Mouse (Mus musculus) adipocyte (in vitro differentiated cells): ENCODE measurements around the gene Btrc.

Experiments used
- DNase-seq: peaks from one replicate; pipeline ENCODE4 v3.0.0-alpha.2; 2016; ENCODE audit warnings: low spot score

Gene Btrc

DNA sequence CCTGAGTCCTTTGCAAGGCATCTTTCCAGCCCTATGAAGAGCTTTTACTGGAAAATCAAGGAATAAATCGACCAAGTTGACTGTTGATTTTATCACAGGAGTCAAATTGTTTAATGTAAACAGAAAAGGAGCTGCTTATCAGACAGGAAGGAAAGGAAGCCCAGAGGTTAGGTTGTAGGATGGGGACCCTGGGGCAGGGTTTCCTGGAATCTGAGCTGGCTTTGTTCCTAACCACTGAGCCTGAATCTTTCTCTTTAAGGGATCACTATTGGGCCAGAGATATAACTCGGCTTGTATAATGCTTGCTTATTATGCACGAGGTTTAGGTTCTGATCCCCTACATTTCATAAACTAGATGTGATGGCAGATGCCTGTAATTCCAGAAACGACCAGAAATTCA is 64.6 kb downstream of the Btrc start:
- no peak for DNase-seq

DNA sequence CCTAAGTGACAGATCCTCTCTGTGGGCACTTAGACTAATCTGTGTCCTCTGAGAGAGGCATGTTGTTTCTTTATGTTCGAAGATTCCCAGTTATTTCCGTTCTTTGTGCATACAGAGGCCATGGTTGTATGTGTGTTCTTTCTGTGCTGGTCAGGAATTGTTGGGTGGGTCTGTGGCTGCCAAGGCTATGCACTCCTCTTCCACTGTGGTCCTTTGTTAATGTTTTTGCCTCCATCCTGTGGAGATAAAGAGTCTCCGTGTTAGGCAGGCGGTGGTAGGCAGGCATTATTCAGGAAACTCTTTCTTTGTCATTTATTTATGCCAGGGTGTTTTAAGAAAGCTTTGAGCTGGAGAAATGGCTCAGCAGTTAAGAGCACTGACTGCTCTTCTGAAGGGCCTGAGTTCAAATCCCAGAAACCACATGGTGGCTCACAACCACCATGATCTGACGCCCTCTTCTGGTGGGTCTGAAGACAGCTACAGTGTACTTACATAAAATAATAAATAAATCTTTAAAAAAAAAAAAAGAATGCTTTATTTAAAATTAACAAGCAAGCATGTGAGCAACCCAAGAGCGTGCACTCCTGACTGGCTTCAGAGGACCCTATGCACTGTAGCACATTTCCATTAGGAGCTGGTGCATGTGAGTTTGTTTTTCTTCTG is 67.6 kb downstream of the Btrc start:
- no peak for DNase-seq

DNA sequence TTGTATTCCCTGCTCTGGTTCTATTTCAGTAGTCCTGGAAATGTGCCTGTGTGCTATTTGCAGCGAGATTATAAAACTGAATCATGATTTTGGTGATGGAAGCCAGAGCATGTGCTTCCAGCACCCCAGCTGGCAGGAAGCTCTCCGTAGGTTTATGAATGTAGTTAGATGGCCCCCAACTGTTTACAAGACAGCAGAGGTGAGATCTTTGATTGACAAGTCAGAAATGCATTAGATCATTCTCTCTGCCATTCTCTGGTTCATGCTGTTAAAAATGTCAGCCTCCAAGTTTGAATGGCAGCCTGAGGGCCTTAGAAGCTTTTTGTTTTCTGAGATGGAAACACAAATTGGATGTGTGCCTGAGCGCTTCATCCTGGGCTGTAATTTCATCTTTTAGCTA is 68.8 kb downstream of the Btrc start:
- DNase-seq = no peak

DNA sequence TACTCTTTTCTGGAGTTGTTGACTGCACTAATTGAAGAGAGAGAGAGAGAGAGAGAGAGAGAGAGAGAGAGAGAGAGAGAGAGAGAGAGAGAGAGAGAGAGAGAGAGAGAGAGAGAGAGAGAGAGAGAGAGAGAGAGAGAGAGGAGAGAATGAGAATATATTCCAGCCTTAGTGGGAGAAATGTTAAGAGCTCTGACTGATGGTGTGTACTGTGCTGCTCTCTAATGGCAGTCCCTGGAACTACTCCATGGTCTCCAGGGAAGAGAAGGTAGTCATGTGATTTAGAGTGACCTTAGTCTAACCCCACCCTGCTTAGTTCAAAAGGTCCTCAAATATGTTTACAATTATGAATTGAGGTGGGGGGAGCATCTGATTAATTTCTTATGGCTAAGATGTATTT is 72.5 kb downstream of the Btrc start:
- peak; percentile 90 for DNase-seq

DNA sequence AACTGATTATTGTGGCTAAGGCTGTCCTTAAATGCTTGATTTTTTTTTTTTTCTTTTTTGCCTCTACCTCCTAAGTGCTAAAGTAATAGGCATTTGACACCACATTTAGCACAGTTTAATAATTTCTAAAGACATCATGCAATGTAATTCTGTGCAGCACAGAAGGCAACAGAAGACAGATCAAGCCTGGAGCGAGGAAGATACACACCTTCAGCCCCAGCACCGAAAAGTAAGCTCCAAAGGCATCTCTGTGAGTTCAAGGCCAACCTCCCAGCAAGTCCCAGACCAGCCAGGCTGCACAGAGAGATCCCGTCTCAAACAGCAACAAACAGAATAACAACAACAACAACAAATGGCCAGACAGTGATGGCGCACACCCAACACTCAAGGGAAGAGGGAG is 73.6 kb downstream of the Btrc start:
- DNase-seq = no peak

DNA sequence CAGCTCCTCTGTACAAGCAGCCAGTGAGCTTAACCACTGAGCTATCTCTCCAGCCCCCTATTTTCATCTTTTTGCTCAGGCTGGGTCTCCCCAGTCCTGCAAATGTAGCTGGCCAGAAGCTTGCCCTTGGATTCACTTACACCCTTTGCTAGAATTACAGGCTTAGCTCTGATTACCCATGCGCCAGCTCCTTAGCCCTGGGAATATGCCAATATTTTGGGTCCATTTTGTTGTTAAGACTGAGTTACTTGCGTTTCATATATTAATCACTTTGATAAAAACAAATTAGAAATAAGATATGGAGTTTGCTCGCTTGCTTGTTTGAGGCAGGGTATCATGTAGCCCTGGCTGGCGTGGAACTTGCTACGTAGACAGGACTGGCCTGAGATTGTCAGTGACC is 74.7 kb downstream of the Btrc start:
- no peak for DNase-seq

DNA sequence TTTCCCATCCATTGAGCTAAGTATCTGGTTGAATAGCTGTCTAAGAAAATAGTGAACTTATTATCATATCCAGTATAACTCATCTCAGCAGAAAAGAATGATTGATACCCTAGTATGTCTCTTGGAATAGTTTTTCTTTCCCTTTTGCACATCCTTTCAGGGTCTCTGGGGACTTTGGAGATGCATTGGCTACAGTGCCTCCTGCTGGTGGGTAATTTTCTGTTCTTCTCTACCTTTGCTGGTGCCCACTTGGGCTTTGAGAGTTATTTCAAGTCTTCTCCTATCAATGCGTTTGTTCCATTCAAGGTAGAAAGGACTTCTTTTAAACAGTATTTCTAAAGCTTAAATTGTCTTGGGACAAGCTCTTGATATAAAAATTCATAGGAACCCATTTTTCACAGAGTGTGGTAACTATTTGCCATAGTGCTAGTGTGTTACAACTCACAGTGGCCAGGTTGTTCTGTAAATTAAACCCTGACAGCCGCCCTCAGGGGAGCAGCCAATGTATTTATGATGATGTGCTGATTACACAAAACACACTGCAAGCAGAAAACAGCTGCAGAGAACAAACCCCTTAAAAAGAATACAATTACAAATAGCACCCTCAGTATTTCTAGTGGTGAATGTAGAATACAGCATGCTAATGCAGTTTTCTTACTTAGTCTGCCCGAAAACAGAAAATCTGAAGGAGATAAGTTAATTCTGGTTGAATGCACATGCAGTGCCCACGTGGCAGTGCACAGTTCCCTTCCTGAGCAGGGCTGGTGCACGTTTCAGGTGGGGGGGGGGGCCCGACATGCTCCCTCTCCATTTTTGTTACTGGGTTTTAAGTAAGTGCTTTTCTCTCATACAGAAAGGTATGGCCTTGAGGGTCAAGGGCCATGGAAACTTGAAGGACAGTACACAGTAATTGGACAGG is 75.7 kb downstream of the Btrc start:
- DNase-seq = no peak

DNA sequence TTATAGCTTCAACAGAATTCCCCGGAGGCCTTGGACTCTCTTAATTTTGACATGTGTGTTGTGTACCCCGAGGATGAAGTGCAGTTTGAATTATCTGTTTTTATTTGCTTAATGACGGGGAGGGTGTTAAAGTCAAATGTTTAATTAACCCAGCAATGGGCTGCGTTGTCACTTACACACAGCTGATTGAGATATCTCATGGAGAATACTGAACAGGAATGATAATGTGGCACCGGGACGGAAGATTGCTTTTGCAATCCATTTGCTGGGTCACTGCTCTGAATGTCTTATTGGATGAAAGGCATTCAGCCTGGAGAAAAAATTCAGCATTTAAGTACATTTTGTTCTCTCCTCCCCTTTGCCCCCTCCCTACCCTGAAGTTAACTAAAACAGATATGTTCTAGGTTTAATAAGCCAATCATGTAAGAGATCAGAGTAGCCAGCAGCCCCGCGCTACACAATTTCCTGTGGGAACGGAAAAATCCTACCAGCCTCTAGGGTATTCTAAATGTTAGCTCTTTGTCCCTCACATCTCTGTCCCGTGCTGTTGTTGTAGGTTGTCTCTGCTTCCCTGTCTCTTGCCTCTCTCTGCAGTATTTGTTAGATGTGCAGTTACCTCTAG is 77.1 kb downstream of the Btrc start:
- DNase-seq = no peak

DNA sequence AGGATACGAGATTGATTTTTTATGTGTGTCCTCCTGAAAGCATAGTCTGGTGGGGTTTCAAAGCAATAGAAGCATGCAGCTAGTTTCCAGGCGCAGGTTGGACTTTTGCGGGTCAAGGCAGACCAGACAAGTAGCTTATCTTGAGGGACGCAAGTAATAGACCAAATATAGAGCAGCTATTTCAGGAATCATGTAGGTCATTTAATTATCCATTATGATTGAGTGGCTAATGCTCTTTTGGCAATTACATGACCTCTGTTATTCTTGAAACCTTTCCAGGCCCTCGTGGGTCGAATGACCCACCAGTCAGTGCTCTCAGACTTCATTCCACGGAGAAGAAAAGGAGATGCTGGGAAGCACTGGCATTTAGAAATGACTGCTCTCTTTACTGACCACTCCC is 78.2 kb downstream of the Btrc start:
- peak; percentile 23 for DNase-seq

DNA sequence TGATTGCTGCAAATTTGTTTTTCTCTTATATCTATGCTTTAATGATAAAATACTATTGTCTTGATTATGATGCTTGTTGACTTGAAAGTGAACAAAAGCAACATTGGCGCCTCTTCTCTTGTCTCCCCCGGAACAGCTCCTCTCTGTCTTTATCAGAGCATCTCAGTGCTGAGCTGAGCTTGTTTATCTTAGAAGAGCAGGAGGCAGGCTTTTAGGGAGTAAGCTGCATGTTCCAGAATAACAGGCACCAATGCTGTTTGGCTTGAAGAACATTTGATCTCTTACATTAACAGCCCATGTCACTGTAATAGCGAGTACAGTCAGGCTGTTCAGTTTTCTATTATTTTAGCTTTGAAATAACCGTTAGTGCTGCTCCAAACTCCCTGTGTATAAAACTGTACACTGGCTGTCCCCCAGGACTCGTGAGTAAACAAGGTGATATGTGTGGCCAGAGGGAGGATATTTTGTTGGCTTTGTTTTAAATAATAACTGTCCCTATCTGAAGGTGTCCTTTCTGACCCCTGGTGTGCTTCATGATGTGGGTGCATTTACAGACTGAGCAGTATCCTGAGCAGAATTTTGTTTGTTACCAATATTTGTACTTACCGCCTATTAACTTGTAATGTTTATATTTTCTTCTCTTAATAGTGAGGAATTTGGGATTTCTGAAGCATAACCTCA is 81.9 kb downstream of the Btrc start:
- DNase-seq = no peak

DNA sequence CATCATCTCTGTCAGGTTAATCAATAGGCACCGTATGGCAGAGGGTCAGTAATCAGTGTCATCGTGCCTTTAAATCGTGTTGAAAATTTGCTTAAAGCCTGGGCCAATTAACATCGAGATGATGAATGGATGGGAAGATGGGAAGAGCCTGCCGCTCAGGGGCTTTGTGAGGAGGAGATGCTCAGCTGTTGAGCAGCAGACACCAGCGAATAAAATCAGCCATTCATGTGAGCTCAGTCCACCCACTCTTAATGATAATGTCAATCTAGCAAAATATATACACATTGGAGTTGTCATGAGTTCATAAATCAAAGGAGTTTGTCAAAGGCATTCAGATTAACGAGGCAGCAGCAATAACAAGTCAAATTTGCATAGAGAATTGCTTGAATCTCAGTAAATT is 83.1 kb downstream of the Btrc start:
- DNase-seq = no peak

DNA sequence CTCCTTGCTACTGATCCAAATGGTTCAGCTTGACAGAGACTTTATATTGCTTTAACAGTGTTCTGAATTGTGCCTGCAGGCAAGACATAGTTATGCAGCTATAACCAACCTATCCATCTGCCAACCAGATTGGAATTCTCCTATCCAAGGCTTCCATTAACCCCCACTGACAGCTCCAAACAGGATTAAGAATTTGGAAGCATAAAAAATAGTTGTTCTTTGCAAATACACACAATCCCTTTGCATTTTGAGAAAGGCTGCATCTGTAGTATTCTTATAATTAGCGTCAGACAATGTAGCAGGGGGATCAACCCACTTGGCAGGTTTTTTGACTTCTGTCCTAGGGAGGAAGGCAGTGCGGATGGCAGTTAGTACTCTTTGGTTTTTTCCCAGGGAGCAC is 83.7 kb downstream of the Btrc start:
- no peak for DNase-seq

DNA sequence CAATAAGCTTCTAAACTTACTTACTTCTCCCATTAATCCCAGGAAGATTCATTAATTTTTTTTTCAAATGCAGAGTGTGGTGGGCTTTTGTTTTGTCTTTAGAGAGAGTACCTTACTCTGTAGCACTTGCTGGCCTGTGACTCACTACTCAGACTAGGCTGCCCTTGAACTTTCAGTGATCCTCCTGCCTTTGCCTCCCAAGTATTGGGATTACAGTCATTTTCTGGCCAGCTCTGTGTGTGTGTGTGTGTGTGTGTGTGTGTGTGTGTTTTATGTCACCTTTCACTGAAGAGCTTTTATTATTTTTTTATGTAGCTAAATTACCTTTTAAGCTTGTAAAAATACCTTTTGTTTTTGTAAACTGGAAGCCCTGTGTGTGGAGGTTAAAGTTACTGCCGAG is 84.4 kb downstream of the Btrc start:
- no peak for DNase-seq

DNA sequence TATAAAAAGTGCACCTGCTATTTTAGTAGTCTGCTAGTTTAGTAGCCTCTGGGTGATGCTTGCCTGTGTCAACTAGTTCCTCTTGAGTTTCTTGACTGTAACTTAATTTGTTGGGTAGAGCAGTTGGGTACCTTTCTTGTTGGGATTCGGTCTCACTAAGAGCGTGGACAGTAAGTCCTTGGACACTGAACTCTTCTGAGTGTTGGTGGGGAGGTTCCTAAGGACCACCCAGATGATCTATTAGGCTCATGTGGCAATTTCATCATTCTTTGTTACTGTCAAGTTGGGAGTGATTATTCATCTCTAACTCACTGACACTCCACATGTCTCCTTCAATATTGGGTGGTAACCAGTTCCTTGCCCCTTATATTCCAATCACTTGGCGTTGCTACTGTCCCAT is 90.9 kb downstream of the Btrc start:
- DNase-seq = no peak

DNA sequence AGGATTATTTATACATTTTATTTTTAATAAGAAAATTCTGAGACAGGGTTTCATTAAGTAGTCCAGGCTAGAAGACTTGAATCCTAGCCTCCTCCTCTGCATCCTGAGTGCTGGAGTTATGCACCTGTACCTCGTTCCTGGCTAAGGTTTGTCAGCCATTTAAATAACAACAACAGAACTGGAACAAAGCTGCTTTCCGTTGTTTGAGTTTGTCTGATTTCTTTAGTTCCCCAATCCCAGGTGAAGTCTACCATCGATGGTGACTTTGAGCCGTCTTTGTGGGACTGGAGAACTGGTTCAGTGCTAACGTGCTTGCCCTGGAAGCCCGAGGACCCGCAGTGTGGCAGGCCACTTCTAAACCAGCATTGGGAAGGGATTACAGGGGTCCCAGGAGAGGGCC is 93.4 kb downstream of the Btrc start:
- no peak for DNase-seq

DNA sequence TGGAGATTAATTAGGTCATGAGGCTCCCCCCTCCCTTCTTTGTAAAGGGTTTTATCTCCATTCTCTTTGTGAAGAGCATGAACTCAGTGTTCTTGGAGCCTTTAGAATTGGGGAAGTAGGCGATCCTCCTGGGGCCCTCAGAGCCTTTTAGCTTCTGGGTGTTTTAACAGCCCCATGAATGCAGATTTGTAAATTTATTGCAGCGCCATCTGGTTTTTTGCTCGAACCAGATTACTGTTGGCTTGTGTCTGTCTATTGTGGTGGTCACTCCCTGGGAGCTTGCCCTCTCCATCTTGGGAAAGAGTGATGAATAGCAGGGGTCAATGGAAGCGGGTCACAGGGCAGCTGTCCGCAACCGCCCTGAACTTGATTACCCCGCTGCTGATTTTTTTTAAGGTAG is 95.2 kb downstream of the Btrc start:
- no peak for DNase-seq

DNA sequence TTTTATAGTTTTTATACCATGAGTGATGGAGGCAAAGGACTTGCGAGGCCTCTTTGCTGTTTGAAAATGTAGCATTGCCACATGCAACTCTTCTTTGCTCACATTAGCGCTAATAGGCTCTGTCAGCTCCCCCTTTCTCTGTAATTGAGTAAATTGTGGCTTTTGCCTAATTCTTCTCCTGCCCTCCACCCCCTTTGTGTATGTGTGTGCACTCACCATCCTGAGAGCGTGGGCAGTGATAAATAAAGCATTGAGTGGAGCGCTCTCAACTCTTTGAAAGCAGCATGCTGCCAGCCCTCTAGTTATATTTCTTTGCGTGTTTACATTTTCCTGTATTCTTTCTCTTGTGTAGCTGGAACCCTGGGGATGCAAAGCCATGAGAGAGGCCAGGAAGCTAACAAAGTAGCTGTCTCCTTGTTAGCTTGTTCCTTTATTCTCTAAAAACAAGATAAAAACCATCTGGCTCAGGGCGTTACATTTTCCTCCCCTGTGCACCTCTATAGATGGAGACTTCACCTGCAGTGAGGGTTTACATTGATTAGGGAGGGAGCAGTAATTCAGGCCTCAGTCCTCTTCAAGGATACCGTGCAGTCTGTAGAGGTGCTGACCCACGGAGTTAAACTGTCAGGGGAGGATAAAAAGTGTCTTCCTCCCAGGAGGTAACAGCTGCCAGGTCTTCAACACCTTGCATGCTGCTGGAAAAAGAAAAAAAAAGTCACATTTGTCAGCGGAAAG is 96.6 kb downstream of the Btrc start:
- no peak for DNase-seq

DNA sequence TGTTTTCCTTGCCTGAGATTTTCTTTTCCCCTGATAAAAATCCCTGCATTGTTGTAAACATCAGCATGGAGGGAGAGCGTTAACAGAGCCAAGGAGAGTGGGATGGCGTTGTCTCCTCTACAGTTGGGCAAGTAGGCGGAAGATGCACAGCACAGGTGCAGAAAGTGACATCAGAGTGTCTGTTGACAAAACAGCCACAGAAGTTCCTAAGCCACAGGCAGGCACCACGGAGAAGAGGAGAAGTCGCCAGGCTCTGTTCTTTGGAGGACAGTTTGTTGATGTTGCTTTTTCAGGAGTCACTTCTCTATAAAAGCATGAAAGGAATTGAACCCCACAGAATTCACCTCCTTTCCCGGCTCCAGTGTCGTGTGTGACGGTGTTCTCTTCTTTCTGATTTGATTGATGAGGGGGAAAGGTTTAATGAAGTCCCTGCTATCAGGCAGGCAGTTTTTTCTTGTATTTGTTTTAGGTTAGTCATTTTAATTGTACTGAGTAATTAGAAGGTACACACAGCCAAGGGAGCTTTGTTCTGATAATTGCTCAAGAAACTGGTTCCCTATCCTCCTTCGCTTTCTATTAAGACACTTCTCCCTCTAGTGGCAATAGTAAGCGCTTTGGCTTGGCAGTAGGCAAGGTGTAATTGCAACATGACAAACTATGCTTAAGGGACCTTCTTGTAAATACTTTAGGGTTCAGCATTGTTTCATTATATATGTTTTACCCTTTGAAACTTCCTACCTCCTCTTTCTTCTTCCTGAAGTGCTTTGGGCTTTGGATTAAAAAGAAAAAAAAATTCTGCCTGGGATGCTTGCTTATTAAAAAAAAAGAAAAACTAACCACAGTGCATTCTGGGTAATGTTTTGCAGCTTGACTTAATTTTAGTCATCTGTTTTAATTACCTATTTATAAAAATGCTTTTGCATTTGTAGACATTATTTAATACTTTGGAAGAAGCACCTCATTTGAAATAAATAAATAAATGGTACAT is 97.5 kb downstream of the Btrc start:
- DNase-seq = peak; percentile 39

DNA sequence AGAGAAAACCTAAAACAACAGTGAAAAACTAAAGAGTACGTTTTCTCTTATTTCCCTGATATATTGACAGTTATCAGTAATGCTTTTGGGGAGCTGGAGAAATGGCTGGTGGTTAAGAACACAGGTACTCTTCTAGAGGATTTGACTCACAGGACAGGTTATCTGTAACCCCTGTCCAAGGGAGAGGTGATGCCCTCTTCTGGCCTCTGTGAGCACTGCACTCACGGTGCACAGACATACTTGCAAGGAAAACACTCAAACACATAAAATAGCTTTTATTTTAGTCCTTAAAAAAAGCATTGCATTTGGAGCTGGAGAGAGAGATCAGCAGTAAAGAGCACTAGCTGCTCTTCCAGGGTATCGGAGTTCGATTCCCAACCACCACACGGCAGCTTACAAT is 106.2 kb downstream of the Btrc start:
- DNase-seq = no peak

DNA sequence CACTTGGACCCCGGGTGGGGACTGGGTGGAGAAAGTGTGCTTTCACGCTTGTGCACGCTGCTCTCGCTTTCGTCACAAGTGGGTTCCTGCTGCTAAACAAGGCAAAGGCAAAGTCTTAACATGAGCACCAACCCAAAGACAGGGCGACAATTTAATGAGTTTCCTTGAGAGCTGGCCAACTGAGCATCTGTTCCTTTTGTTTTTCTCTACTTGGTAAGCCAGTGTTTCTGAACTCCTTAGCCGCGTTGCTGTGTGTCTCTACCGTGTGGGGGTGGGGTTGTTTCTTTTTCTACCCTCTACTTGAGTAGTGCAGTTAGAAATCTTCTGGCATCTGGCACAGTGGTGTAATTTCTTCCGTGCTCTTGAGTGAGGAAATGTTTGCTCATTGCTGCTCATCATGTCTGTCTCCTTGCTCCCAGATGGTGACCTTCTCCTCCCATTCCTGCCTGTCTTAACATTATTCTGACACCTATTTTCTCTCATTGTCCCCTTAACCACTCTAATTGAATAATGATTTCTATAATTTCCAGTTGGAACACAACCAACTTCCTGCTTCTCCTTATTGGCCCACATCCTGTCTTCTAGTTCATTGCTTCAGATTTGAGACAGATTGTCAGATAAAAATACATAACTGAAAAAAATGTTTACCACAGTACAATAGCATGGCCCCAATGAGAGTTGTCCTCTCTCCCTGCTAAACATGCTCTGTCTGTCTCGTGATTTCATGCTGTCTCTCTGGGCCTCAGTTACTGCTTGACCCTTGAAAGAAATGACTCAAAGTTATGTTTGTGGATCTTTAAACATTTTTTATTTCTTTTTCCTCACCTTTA is 109.4 kb downstream of the Btrc start:
- peak; percentile 71 for DNase-seq
